Mouse (Mus musculus) bone marrow, adult 2 months (tissue): ENCODE results near the gene Actn1.

Experiments used
- CTCF ChIP-seq: fragments of 200-500 bp; IDR thresholded peaks from 2 replicates; pipeline ENCODE4 v1.5.1; 2011; ENCODE audit warnings: low read length, control low read depth; ENCODE audit not compliant: control insufficient read depth, insufficient read depth
- POLR2A ChIP-seq: fragments of 200-500 bp; IDR thresholded peaks from 2 replicates; pipeline ENCODE4 v1.6.1; 2011; ENCODE audit warnings: low read depth, mild to moderate bottlenecking, control low read depth, low read length, borderline replicate concordance; ENCODE audit not compliant: control insufficient read depth

DNA sequence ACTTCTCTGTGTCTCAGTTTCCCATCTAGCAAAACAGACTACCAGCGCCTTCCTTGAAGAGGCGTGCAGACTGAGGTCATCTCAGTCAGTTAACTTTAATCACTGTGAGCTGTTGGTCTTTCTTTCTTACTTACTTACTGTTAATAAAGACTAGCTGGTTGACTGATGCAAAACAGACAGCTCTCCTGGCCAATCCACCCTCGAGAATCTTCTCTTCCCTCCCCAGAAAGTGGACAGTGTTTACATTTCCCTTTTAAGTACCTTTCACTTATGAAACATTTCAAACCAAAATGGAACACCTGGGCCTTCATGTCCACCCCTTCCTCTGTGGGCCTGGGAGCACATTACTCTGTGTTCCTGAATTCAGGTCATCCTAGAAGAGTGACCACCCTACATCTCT lies 8.6 kb downstream of the Actn1 start:
- no peak for TF ChIP-seq CTCF
- TF ChIP-seq POLR2A: no peak
